Mouse (Mus musculus) left cerebral cortex, adult 18-20 months (tissue): Measurements from ENCODE around the gene Utrn. TPM values are rescaled to one million over a fixed set of nuclear protein-coding genes. Genes with fewer than 3 reads are reported as not detected.

Experiments
- DNase-seq, 2 experiments: peaks; one replicate each; pipeline ENCODE4 v3.0.0; 2021 to 2022; ENCODE audit warnings: low spot score in 2 of 2, mixed read lengths in 1 of 2
- total RNA-seq, 2 experiments: library from RNA; stranded (reverse); gene quantifications; 2 replicates each; pipeline ENCODE4 v1.2.3; 2021

Utrn gene
- total RNA-seq, 2 experiments from 2014 or later, result 61.6 to 69.4 TPM

DNA sequence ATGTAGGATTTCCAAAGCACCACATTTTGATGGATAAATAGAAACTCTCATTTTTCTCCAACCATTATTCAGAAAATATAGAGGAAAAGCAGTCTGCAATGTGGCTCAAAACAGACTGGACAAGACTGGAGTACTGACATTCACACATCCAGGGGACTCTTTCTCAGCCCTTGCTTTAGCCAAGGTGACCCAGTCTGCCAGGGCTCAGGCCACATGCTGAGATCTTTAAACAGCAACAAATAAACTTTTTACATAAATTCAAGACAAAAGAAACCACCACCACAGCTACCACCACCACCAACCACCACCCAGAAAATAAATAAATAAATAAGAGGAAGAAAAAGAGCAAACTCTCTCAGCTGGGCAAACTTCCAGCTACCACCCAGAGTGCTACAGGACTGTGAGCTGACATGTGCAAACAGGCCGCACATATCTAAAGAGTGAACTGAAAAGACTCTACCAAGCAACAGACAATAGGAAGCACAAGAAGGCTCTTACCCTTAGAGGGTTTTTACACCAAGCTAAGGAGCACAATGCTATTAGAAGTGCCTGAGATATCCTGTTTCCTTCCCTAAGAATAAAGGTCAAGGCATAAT is 319.1 kb downstream of the Utrn start:
- DNase-seq, result no peak

DNA sequence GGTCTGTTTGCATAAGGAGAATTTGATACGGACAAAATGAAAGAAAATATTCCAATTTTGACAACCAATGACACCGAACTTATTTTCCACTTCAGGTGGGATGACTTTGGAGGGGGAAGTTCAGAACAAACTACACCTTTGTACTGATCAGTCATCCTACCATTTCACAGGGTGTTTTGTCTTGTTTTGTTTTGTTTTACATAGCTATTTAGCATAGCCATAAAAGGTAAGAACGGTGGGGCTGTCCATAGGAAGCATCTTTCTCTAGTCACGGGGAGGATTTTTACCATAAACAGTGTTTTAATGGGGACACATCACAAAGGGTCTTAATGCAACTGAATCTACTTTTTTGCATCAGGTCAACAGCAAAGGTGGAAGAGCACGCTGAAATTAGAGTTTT is 319.9 kb downstream of the Utrn start:
- no peak for DNase-seq

DNA sequence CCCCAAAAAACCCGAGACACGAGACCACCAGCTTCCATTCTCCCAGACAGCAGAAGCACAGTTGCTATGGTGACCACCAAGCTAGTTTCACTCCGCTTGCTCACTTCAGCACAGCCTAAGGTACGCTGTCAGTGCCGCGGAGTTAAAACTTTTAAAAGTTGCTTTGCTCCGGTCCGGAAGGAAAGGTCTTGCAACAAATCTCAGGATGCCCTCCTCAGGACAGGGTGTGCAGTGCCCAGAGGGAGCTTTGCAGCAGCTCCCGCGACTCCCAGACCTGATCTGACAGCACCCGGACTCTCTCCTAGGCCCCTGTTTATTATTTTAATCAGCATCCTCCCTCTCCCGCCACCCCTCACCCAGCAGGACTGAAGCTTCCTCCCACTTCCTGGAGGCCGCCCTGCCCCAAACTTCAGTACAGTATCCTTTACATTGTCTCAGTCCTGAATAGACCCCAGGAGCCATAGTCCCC is 320.5 kb downstream of the Utrn start:
- DNase-seq, result no peak

DNA sequence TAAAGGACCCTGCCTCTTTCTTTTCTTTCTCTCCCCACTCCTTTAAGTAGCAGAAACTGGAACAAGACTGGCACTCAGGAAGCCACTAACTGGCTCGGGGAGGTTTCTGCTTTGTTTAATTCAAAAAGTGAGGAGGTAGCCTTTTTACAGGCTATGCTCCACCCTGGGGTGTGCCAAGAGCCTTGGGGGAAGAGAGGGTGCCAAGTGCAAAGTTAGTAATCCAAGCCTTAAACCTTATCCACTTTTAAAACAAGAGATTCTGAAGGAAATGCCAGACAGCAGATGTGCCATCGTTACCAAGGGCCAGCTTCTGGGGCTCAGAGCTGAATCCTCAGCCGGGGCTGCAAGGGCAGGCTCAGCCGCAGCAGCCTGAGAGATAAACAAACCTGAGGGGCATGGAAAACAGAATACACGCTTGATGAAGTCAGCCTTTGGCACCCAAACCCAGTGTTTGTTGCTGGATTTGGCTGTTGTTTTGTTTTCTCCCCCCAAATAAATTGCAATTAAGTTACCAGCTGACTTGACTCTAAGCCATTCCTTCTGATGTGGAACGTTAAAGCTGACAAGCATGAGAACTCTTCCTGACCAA is 322.0 kb downstream of the Utrn start:
- DNase-seq, result no peak

DNA sequence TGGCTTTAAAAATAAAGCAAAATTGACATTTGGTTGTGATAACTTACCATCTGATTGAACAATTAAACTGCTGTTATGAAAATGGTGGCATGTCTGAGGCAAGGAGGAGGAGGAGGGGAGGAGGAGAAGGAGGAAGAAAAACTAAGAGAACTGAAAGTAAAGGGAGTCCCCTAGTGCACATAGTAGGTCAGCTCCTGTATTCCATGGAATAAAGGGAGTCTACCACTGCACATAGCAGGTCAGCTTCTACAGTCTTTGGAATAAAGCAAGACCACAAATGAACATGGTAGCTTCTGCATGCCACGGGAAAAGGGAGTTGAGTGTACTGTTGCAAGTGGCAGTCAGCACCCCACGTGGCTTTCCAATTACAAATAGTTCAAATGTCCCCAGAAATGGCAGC is 323.7 kb downstream of the Utrn start:
- DNase-seq, result no peak

DNA sequence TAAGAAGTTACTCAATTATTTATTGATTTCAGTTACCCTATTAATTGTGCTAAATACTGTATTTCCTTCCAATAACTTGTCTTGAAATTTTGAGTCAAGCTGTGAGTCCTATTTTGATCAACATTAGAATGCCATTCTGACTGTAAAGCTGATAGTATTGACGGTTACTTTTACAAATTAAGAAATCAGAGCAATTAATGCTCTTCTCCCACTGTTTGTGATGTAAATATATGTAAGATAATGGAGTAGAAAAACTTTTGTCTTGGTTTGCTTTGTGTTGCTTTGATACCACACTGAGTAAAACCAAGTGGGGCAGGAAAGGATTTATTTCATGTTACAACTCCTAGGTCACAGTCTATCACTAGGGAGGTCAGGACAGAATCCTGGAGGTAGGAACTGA is 327.4 kb downstream of the Utrn start:
- DNase-seq, result no peak

DNA sequence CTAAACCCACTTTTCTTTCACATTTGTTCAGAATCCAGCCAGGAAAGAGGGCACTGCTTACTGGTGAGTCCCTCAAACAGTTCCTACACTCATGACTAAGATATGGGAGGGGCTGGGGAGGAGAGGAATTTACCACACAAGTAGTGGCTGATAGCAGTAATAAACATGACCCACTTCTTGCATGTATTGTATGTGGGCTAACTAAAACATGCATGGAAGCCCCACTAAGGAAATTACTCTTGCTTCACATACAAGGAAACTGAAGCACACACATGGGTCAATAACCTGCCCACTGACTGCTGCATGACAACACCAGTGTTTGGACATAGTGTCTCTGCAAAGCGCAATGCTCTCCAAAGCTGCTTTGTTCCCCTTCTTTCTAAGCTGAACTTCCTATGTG is 333.9 kb downstream of the Utrn start:
- DNase-seq, result no peak

DNA sequence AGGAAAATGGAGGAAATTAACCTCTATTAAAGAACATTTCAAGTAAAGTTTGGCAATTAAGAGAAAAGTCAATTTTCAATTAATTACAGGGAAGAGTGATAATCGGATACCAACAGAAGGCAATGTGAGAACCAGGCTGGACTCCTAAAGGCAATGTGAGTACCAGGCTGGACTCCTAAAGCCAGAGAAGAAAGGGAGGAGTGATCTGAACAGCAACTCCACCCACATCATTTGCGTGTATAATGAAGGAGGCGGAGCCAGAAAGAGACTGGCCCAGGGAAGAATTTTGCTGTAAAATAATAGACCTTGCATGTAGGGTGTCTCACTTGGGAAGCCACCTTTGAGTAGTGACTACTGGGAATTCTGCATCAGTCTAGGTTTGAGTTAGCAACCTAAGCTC is 334.4 kb downstream of the Utrn start:
- no peak for DNase-seq

DNA sequence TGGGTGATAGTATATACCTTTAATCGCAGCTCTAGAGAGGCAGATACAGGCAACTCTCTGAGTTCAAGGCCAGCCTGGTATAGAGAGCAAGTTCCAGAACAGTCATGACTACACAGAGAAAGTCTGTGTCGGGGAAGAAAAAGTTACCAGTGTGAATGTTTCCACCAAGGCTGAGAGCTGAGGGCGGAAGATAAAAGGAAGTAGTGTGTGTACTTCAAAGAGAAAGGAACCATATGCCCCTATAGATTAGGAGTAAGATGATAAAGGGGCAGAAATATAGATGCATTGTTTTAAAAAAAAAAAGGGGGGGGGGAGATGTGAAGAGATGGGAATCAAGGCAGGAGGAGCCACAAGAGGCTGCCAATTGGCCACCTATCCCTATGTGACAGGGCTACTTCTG is 334.9 kb downstream of the Utrn start:
- DNase-seq, result no peak

DNA sequence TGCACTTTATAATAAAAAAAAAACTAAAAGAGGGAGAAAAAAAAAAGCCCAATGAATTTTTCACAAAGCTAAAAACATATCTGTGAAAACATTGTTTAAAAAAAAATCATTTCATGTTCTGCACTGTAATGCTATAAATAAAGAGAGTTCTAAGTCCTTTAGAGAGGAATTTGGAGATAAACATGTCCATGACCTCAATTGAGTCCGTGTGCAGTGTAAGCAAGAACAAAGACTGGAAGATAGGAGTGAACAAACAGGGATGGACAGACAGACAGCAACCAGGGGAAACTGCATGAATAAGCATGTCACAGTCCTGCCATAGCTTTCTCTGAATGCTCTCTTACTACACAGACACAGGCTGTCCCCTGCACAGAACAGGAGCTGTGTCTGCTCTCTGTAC is 347.1 kb downstream of the Utrn start:
- no peak for DNase-seq

DNA sequence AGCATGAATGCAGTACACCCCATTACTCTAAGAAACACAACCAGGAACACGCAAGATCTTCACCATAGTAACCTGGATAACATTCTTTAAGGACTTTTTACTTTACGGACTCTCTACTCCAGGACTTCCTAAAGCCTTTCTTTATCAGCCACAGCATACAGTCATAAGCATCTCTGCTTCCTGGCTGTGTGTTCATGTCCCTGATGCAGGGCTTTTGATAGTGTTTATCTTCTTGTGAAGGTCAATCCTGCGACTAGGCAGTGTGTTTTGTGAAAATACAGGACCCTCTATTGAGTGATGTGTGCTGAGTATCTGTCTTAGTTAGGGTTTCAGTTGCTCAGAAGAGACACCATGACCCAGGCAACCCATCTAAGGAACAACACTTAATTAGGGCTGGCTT is 351.0 kb downstream of the Utrn start:
- no peak for DNase-seq

DNA sequence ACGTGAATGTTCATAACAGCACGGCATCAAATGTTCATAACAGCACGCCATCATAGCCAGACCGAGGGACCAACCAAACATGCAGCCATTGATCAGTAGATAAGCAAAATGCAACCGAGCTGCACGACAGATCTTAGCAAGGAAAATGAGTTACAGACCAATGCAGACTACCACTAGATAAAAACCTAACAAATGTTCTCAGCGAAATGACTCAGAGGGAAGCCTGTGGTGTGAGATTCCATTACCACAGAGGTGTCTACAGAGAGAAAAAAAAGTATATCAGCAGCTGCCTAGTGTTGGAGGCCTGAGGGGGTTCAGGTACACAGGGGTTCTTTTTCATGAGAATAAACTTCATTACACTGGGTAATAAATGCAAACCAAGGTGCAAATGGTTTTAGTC is 363.6 kb downstream of the Utrn start:
- DNase-seq, result no peak

DNA sequence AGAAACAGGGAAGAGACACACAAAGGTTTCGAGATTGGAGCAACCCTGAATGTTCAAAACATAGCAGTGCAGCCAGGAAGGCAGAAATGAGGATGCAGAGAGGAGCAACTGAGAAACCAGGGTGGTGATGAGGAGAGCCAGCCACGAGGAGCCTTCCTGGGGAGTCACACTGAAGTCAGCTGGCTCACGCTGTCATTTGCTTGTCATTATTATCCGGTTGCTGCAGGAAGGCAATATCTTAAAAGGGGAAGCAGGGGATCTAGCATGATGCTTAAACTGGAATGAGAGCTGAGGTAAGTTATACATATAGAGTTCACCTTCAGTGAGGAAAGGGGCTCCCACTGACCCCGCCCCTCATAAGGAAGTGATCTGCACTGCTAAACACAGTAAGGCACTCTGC is 368.7 kb downstream of the Utrn start:
- no peak for DNase-seq

DNA sequence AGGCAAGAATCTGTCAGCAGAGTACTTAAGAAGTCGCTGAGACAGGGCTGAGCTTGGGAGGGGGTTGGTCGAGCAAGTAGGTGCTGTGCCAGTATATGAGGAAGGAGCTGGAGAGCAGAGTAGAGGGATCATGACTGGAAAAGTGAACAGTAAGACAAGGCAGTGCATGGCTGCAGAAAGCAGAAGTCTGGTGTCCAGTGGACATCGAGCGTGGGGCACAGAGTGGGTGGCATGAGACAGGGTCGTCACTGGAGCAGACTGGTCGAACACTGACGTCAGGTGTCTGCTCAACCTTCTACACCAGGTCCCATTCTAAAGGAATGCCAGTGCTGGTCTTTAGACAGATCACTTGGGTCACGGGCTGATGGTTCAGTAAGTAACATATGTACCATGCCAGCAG is 371.6 kb downstream of the Utrn start:
- no peak for DNase-seq

DNA sequence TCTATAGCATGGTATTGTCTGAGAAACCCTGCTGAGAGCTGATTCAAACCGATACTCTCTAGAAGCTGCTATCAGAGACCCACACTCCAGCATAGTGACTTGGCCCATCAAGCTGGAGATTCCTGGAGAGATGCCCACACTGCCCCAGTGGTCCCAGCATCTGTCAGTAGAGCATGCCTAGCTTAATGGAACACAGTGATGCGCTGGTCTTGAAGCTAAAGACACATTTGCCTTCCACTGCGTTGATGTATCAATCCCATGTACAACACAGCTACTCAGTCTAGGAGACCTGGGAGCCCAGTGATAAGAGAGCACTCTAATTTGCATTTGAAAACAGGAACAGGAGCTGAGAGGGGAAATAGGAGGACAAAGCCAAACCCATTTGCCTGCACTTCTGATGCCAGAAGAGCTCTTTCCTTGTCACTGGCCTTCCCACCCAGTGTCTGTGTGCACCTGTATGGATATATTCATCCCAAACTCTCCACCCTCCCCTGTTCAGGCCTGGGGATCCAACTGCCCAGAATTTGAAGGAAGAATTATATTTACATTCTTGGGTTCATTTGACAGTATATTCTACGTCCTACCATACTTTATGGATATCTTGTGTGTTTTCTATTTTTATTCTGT is 379.5 kb downstream of the Utrn start:
- no peak for DNase-seq

DNA sequence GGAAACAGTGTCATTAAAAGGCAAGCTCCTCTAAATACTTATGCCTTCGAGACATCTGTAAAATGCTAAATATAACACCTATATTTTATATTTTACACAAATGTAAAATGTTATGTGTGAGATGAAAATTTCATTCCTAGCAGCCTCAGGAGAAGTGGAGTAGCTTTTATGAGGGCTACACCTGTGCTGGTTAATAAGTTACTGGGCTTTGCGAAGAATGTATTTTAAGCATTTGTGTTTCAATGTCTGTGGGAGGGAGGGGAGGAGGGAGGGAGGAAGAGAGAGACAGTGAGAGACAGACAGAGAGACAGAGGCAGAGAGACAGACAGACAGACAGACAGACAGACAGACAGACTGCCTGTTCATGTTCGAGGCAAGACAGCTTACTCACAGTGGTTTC is 380.6 kb downstream of the Utrn start:
- DNase-seq, result no peak

DNA sequence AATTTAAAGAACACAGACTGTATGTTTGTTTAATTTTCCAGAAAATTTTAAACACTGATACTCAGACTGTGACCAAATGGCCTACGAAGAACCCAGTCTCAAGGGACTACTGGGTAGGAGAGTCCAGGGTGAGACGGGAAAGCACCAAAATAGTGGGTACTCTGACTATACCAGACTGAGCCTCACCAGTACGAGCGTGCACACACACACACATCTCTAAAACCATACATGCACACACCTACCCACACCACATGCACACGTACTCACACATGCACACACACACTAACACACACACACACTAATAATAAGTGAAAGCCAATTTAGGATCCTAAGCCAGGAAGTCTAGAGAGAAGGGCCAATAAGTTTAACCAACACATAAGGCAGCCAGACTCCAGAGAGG is 381.0 kb downstream of the Utrn start:
- no peak for DNase-seq

DNA sequence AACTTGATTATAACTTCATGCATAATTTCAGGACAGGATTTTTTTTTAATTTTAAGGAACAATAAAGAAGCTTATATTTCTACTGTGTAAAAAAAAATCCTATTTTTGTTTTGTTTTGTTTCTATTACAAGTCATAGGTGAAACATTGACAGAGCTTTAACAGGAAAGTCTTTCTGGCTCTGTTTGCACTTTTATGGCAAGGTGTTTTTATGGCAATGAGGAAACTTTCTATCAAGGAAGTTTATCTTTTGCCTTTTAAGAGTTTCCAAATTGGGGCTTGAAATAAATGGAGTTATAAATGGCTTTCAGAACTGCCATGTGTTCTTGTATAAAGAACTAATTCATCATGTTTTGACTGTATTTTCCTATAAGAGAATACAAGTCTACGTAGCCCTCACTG is 385.7 kb downstream of the Utrn start:
- no peak for DNase-seq

DNA sequence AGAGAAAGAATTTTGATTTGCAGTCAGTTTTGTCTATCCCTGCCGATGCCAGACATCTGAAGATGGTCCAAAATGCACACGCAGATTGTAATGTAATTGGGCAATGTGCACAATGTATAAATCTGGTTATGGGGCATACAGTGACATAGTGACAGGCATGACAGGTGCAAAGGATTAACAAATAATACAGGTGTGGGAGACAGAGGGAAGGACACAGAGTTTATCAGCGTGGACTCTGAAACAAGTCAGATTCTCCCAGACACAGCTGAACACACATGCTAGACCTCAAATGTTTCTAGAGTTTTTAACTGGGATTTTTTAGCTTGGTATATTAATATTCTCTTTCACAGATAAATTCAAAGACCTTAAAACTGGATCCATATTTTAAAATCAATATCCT is 386.2 kb downstream of the Utrn start:
- DNase-seq, result no peak

DNA sequence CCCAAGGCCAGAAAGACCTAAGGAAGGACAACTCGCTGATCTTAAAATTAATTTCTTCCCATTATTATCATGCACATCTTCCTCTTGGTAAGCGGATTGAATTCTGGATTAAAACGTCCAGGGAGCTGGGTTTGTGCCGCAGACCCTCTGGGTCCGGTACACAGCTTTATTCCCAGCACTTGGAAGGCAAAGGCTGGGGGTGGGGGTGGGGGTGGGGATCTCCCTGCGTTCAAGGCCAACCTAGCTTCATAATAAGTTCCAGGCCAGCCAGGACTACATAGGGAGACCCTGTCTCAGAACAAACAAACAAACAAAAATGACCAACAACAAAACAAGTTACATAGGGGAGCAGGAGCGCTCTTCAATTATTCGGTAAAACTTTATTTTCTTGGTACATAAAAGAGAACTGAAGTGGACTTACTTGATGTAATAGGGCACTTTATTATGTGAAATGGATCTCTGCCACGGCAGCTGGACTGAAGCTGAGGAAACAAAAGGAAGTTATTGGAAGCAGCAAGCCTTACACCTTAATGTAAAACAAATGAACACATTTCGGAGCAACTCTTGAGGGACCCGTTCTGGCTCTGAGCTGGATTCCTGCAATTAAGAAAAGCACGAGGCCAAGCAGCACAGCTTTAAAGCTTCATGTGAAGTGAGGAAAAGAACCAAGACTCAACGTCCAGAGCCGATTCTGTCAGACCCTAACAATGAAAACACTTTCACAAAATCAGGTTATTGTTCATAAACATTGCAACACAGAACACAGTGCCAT is 394.1 kb downstream of the Utrn start:
- no peak for DNase-seq

DNA sequence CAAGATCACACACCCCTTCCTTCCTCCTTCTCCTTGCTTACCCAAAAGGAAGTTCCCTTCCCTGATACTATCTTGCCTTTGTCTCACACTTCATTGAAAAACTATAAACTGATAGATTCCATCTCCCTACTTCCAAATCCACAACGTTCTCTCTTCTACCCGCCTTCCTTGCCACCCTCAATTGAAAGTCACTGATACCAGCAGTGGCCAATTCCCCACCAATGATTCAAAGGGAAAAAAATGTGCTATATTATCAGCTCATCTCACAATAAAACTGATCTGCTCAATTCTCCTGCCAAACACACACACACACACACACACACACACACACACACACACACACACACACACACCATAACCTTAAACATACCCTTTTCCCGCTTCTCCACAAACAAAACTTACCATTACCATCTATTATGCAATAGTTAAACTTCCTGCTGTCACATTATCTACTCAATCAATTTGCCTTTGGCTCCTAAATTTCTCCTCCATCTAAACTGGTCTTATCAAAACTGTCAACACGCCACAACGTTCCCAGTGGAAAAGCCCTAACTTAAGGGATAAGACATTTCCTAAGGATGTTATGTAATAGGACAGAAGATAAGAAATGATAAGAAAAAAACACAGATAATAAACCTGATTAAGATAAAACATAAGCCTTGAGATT is 399.6 kb downstream of the Utrn start:
- DNase-seq, result no peak

DNA sequence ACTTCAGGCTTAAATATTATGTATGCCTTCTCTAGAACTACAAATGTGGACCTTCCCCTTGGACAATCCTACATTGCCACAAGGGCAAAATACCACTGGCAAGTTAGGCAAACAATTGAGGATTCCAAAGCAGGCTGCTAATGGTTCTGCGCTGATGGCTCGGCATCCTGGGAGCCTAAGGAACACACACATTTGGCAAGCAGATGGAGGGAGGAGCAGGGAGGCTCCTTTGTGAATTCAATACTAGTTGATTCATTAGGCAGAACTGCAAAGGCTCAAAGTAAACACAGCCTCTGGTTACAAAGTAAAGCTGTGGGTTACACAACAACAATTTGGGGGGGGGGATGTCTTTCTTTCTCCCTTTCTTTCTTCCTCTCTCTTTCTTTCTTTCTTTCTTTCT is 401.6 kb downstream of the Utrn start:
- no peak for DNase-seq
